Mouse (Mus musculus) adrenal gland, adult 2 months (tissue): Measurements from ENCODE around the gene Rarres2. TPM values are rescaled to one million over a fixed set of nuclear protein-coding genes. Genes with fewer than 3 reads are reported as not detected.

ENCODE experiments used
- DNase-seq: peaks from one replicate; pipeline ENCODE4 v3.0.0; 2021
- long read RNA-seq: library from polyadenylated mRNA; stranded (forward); transcript quantifications from one replicate; pipeline ENCODE4 v2.0.0, GENCODE M21; 2021
- polyA plus RNA-seq: library from polyadenylated mRNA; depleted of rRNA; stranded (reverse); fragments of >200 nt; gene quantifications from 2 replicates; pipeline ENCODE4 v1.2.3, GENCODE M21; 2012; rRNA removed
- total RNA-seq, 2 experiments: library from RNA; stranded (reverse); gene quantifications; 2 replicates each; pipeline ENCODE4 v1.2.3; 2021

The Rarres2 gene
- 100 to 1,000 TPM in 1 of 2 experiments, 10 to 100 TPM in 1; 73.4 to 101 TPM for total RNA-seq
- polyA plus RNA-seq: 29.3 and 41.8 TPM in 2 replicates
- long read RNA-seq, transcript Rarres2-201 (6 exons, 731 nt): minor isoform, 5 of 26 reads
- long read RNA-seq, transcript Rarres2-204 (6 exons, 795 nt): major isoform, 15 of 26 reads
- long read RNA-seq, partial matches to known transcripts: 4 of 26 reads
- long read RNA-seq, other reads (novel, unspliced or antisense): 0 of 26 reads

GRCm38 (mm10) chr6:48572572-48573061 is at the start of gene Rarres2:
Gene Rarres2 (minus strand): TSS chr6:48572789.
- peak; percentile 41 for DNase-seq

- no peak for DNase-seq
Observed at GRCm38 (mm10) chr6:48620031-48620430, 47.4 kb upstream of the Rarres2 start.

- DNase-seq: no peak
Observed at GRCm38 (mm10) chr6:48614756-48615155, 42.2 kb upstream of the Rarres2 start.

- no peak for DNase-seq
Observed at GRCm38 (mm10) chr6:48613464-48613863, 40.9 kb upstream of the Rarres2 start.

- DNase-seq: no peak
Observed at GRCm38 (mm10) chr6:48610657-48611056, 38.1 kb upstream of the Rarres2 start.

- DNase-seq: no peak
Observed at GRCm38 (mm10) chr6:48609512-48609911, 36.9 kb upstream of the Rarres2 start.

- peak; percentile 86 for DNase-seq
Observed at GRCm38 (mm10) chr6:48608124-48608523, 35.5 kb upstream of the Rarres2 start.

GRCm38 (mm10) chr6:48602080-48602741 is 29.6 kb upstream of the Rarres2 start:
- no peak for DNase-seq

GRCm38 (mm10) chr6:48601271-48602079 is 28.9 kb upstream of the Rarres2 start, which contains the start of gene Zfp775:
Gene Zfp775 (plus strand): TSS chr6:48602063.
- DNase-seq: peak; percentile 99

- no peak for DNase-seq
Observed at GRCm38 (mm10) chr6:48600594-48600993, 28.0 kb upstream of the Rarres2 start.

- no peak for DNase-seq
Observed at GRCm38 (mm10) chr6:48597233-48597625, 24.6 kb upstream of the Rarres2 start.

GRCm38 (mm10) chr6:48596545-48597232 is 24.1 kb upstream of the Rarres2 start:
- no peak for DNase-seq

GRCm38 (mm10) chr6:48595278-48595677 is 22.7 kb upstream of the Rarres2 start:
- peak; percentile 47 for DNase-seq

GRCm38 (mm10) chr6:48594043-48594738 is 21.6 kb upstream of the Rarres2 start:
- peak; percentile 80 for DNase-seq

- peak; percentile 98 for DNase-seq
Observed at GRCm38 (mm10) chr6:48593158-48594042, 20.8 kb upstream of the Rarres2 start, which contains the start of the genes Repin1 and Gm44965. Gene Repin1 (plus strand): TSS chr6:48593883. Gene Gm44965 (plus strand): TSS chr6:48593941.

- DNase-seq: no peak
Observed at GRCm38 (mm10) chr6:48591871-48592270, 19.3 kb upstream of the Rarres2 start.

- DNase-seq: no peak
Observed at GRCm38 (mm10) chr6:48591221-48591845, 18.7 kb upstream of the Rarres2 start.

- no peak for DNase-seq
Observed at GRCm38 (mm10) chr6:48589194-48589750, 16.7 kb upstream of the Rarres2 start, which contains the start of gene Gm45021. Gene Gm45021 (plus strand): TSS chr6:48589610.

GRCm38 (mm10) chr6:48582037-48582436 is 9.4 kb upstream of the Rarres2 start:
- peak; percentile 35 for DNase-seq
